Mouse (Mus musculus) megakaryocyte, embryonic 14.5 days (primary cell): ENCODE results near the gene 1810049J17Rik. TPM values are rescaled to one million over a fixed set of nuclear protein-coding genes. Genes with fewer than 3 reads are reported as not detected.

Experiments used
- H3K27me3 ChIP-seq: replicated peaks from 2 replicates; pipeline ENCODE3; 2012; ENCODE audit warnings: inconsistent platforms
- H3K36me3 ChIP-seq: replicated peaks from 2 replicates; pipeline ENCODE3; 2012; ENCODE audit warnings: low read length, inconsistent platforms, mixed read lengths
- H3K4me1 ChIP-seq: 2 replicates; pipeline ENCODE4 v1.6.1; 2012; ENCODE audit warnings: inconsistent platforms
- H3K4me3 ChIP-seq: replicated peaks from 2 replicates; pipeline ENCODE3; 2012; ENCODE audit warnings: moderate library complexity, mild to moderate bottlenecking, inconsistent platforms
- H3K9me3 ChIP-seq: 2 replicates; pipeline ENCODE4 v1.6.1; 2012; ENCODE audit warnings: inconsistent platforms
- FLI1 ChIP-seq: IDR thresholded peaks from 2 replicates; pipeline ENCODE4 v1.6.1; 2012; ENCODE audit warnings: low read length, inconsistent platforms, mixed read lengths
- GATA1 ChIP-seq: IDR thresholded peaks from 3 replicates; pipeline ENCODE4 v1.6.1; 2012; ENCODE audit warnings: mixed read lengths, low read length, inconsistent platforms, borderline replicate concordance
- polyA plus RNA-seq: library from polyadenylated mRNA; stranded (reverse); fragments of >175 nt; gene quantifications from 2 replicates; pipeline ENCODE4 v1.2.3, GENCODE M21; 2012; ENCODE audit warnings: low replicate concordance; ENCODE audit not compliant: insufficient read depth

The 1810049J17Rik gene
- polyA plus RNA-seq, 1 experiment: not detected

DNA sequence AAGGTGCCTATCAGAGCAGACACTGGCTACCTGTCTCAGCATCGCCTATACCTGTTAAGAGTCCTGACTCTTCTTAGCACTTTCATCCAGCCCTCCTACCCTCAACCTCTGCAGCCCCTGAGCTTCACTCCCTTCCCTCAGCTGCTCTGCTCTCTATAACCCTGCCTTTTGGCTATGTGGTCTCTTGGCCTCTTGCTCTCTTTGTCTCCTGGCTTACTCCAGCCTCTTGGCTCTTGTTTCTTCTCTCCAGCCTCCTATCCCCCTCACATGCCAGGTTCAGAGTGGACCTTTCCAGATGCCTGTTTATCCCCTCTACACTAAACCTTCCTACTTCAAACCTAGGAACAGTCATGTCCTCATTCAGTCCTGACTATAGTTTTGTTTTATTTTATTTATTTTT lies 2.6 kb upstream of the 1810049J17Rik start:
- Histone ChIP-seq H3K27me3 (peaks cover 3% of the 10 kb centered on the region), H3K4me1 (peaks cover 60% of the 10 kb centered on the region), H3K9me3 (no peaks in the 10 kb centered on the region), H3K36me3 (peaks cover 33% of the 10 kb centered on the region), H3K4me3 (peak overlapping the region; percentile 64)
- TF ChIP-seq GATA1 (no peak), FLI1 (no peak)

DNA sequence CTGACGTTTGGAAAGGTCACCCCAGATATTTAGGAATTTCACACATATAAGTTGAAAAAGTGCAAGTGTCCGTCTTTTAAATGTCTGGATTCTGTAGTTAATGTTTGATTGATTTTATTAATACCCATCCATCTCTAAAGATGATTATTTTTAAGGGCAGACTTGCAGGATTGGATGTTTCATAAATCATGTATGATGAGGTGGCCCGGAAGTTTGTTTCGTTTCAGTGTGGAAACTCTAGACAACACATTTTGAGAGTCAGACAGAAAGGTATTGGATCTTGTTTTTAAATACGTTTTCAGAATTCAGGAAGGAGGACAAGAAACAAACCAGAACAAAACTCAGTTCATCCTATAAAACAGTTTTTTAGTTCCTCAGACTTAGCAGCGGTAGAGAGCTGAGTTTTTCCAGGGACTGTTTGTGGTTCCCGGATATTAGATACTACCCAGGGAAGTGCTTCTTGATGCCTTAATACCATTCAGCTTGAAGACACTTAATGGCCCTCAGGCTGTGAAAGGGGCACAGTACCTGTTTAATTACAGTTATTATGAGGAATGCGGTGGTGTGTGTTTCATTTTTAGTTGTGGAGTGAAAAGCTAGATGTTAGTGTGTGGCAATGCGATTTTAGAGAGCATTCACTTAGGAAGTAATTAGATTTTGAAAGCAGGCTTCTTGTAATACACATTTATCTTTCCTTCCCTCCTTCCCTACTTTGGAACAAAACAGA lies 1.1 kb upstream of the 1810049J17Rik start:
- no peak for TF ChIP-seq GATA1
- no peak for TF ChIP-seq FLI1
- no peaks in the 10 kb centered on the region for H3K9me3 ChIP-seq
- H3K27me3 ChIP-seq: peaks cover 5% of the 10 kb centered on the region
- H3K36me3 ChIP-seq: peaks cover 26% of the 10 kb centered on the region
- H3K4me3 ChIP-seq: peak overlapping the region; percentile 98
- peaks cover 62% of the 10 kb centered on the region for H3K4me1 ChIP-seq

DNA sequence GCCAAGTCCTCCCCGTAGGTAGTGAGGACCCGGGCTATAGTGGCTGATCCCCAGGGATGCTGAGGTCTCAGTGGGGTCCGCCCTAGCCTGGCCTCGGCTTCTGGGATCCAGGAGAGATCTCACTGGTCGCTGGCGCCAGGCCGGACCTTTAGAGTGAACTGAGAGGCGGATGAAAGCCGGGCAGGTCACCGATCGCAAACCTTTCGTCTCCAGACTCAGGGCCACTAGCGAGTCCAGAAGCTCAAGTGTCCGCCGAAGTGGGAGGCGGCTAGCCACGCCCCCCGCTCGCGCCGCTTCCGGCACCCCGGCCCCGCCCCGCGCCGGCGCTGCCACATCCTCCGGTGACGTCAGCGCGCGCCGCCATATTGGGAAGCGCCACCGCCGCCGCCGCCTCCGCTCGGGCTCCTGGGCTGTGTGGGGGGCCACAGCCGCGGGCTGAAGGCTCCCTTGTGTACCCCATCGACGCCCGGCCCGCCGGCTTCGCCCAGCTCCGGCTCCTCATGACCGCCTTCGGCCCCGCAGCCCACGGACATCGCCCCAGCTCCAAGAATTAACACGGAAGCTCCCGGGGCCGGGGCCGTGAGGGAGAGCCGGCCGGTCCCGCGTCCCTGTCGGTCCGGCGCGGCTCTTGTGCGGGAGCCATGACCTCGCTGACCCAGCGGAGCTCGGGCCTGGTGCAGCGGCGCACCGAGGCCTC lies 460 bp downstream of the 1810049J17Rik start, which contains the start of gene Golph3:
Gene Golph3, plus strand, starts transcription at position 360 of the 697 bp plus-strand sequence.
- no peaks in the 10 kb centered on the region for H3K9me3 ChIP-seq
- peak within 1 kb of the TSS; percentile 98 for H3K4me3 ChIP-seq
- H3K36me3 ChIP-seq: peaks cover 15% of the 10 kb centered on the region
- TF ChIP-seq GATA1 (no peak), FLI1 (no peak)
- peaks cover 61% of the 10 kb centered on the region for H3K4me1 ChIP-seq
- H3K27me3 ChIP-seq: peaks cover 5% of the 10 kb centered on the region

DNA sequence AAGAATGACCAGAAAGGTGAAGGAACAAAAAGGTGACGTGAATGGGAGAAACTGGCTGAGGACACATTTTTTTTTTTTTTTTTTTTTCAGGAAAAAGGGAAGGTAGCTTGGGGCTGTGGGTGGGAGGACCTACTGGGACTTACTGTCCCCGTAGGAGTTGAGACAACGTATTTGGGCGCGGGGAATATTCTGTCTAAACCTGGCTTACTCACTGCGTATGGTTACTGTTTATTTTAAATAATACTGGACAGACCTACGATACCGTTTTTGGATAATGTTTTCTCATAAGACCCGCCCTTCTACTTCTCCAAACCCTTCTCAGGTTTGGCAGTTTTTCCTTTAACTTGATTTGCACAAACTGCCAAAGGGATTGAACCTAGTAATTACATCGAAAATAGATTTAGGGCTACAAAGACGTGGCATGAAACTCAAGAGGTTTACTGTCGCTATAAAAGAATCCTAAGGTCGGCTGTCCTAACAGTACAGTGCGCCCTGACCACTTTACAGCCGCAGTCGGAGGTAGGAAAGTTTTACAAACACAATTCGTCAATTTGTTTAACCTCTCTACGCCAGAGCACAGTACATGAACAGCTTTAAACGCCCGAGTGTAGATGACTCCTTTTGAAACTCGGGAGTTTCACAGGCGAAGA lies 1.1 kb downstream of the 1810049J17Rik start:
- peaks cover 8% of the 10 kb centered on the region for H3K36me3 ChIP-seq
- TF ChIP-seq FLI1 (no peak), GATA1 (no peak)
- H3K9me3 ChIP-seq: no peaks in the 10 kb centered on the region
- peak overlapping the region; percentile 98 for H3K4me3 ChIP-seq
- peaks cover 5% of the 10 kb centered on the region for H3K27me3 ChIP-seq
- H3K4me1 ChIP-seq: peaks cover 58% of the 10 kb centered on the region

DNA sequence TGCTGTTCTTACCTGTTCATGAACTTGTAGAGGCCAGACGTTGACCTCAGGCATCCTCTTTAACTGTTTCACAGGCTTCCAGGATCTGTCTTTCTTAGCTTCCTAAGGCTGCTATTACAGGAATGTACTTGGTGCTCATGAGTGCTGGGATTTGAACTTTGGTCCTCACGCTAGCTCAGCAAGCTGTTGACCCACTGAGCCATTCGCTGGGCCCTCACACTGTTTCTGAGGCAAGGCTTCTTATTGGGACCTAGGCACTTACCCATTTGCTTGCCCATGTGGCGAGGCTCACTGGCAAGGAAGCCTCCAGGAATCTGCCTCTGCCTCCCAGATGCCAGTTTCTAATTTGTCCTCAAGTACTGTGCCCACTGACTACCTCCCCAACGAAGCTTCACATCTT lies 1.8 kb downstream of the 1810049J17Rik start:
- TF ChIP-seq GATA1 (no peak), FLI1 (no peak)
- Histone ChIP-seq H3K9me3 (no peaks in the 10 kb centered on the region), H3K27me3 (peaks cover 5% of the 10 kb centered on the region), H3K36me3 (peaks cover 6% of the 10 kb centered on the region), H3K4me1 (peaks cover 61% of the 10 kb centered on the region), H3K4me3 (peak overlapping the region; percentile 98)

DNA sequence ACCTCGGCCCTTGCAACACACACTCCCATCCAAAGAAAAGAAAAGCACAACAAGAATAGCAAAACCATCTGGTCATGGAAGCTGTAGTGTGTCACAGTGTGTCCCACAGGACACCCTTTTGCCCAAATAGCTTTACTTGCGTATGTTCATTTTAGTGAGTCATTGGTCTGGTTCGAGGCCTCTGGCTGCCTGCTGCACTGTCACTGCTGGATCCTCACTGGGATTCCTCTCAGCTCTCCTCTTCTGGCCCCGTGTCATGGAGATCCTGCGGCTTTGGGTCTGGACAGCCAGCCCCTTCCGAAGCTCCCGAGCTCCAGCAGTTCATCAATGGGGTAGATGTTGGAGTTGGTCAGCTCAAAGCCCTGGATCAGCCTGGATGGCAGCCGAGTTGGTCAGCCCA lies 3.2 kb downstream of the 1810049J17Rik start:
- peaks cover 53% of the 10 kb centered on the region for H3K4me1 ChIP-seq
- no peaks in the 10 kb centered on the region for H3K9me3 ChIP-seq
- H3K36me3 ChIP-seq: no peaks in the 10 kb centered on the region
- H3K27me3 ChIP-seq: peaks cover 5% of the 10 kb centered on the region
- no peak for TF ChIP-seq GATA1
- TF ChIP-seq FLI1: no peak
- peak overlapping the region; percentile 71 for H3K4me3 ChIP-seq

DNA sequence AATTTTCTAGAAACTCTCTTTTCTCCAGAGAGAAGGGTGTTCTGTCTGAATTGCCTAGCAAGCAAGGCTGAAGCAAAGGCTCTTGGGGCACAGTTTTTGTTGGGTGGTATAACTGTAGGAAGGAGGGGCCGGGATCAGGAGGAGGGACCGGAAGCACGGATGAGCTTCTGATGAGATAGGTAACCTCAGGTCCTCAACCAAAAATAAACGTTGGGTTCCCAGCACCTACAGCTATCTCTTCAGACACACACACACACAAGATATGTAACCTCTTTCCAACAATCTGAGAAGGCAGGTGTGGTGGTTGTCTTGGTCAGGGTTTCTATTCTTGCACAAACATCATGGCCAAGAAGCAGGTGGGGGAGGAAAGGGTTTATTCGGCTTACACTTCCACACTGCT lies 4.4 kb downstream of the 1810049J17Rik start:
- Histone ChIP-seq H3K4me3 (no peak overlapping the region), H3K4me1 (peaks cover 54% of the 10 kb centered on the region), H3K27me3 (peaks cover 5% of the 10 kb centered on the region), H3K36me3 (no peaks in the 10 kb centered on the region), H3K9me3 (no peaks in the 10 kb centered on the region)
- TF ChIP-seq FLI1 (no peak), GATA1 (no peak)

DNA sequence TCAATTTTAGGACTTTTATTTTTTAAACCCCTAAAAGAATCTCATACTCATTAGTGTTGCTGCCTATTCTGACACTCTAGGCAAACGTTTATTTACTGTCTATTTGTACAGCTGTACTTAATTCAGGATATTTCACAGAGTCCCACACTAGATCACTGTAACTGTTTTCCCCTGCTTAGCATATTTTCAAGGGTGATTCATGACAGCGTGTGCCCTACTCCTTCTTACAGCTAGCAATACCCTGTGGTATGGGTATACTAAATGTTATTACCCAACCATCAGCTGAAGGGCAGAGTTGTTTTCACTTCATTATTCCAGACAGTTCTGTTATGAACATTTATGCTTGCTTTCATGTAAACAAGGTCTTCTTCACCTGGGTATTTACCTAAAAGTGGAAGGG lies 5.7 kb downstream of the 1810049J17Rik start:
- H3K36me3 ChIP-seq: no peaks in the 10 kb centered on the region
- H3K4me1 ChIP-seq: peaks cover 67% of the 10 kb centered on the region
- no peaks in the 10 kb centered on the region for H3K9me3 ChIP-seq
- TF ChIP-seq FLI1 (no peak), GATA1 (no peak)
- H3K27me3 ChIP-seq: peaks cover 5% of the 10 kb centered on the region
- H3K4me3 ChIP-seq: no peak overlapping the region

DNA sequence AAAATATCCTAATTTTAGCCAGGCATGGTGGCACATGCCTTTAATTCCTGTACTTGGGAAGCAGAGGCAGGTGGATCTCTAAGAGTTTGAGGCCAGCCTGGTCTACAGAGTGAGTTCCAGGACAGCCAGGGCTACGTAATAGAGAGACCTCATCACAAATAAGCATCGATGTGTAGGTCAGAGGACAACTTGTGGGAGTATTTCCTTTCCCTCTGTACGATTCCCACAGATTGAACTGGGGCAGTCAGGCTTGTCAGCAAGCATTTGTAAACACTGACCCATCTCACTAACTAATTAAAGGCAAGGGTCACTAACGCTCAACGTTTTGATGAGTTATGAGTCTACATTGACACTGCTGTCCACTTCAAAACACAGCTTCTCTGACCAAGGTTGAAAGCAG lies 7.1 kb downstream of the 1810049J17Rik start:
- Histone ChIP-seq H3K27me3 (peaks cover 2% of the 10 kb centered on the region), H3K36me3 (no peaks in the 10 kb centered on the region), H3K4me3 (no peak overlapping the region), H3K4me1 (peaks cover 69% of the 10 kb centered on the region), H3K9me3 (no peaks in the 10 kb centered on the region)
- no peak for TF ChIP-seq GATA1
- no peak for TF ChIP-seq FLI1

DNA sequence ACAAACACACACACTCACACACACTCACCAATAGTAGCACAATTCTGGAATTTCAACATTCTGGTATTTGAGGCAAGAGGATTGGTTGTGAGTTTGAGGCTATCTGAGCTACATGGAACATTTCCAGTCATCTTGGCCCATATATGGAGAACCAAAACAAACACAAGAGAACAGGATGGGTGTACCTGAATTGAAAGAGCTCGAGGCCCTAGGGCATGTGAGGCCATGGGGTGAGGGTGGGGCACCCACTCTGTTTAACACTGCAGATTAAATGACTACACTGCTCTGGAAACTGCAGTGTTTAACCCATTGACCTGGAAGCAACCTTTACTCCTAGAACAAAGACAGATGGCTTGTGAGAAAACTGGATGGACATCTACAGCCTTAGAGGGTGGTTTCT lies 8.4 kb downstream of the 1810049J17Rik start:
- Histone ChIP-seq H3K4me1 (peaks cover 71% of the 10 kb centered on the region), H3K4me3 (no peak overlapping the region), H3K9me3 (no peaks in the 10 kb centered on the region), H3K27me3 (no peaks in the 10 kb centered on the region), H3K36me3 (no peaks in the 10 kb centered on the region)
- TF ChIP-seq GATA1 (no peak), FLI1 (no peak)
